Mouse (Mus musculus) kidney, postnatal 0 days (tissue): ENCODE data around the gene Lctl. TPM values are rescaled to one million over a fixed set of nuclear protein-coding genes. Genes with fewer than 3 reads are reported as not detected.

Experiments used
- ATAC-seq: fragments of 200-750 bp; cut with Nextera tagmentation; replicated peaks from 2 replicates; pipeline ENCODE4 v1.8.0; 2017; ENCODE audit warnings: low read depth, moderate number of reproducible peaks, moderate TSS enrichment, moderate library complexity; ENCODE audit not compliant: low FRiP score
- DNase-seq: peaks from one replicate; pipeline ENCODE4 v3.0.0-alpha.2; 2016; ENCODE audit warnings: low spot score
- H3K27ac ChIP-seq: fragments of 300-500 bp; sonication (generic); 2 replicates; pipeline ENCODE4 v1.5.1; 2014; ENCODE audit warnings: mild to moderate bottlenecking
- H3K27me3 ChIP-seq: fragments of 300-500 bp; sonication (generic); 2 replicates; pipeline ENCODE4 v1.6.1; 2014; ENCODE audit warnings: low read length, mixed read lengths; ENCODE audit not compliant: insufficient read depth
- H3K36me3 ChIP-seq: fragments of 300-500 bp; sonication (generic); 2 replicates; pipeline ENCODE4 v1.6.1; 2014; ENCODE audit warnings: low read length, mixed read lengths; ENCODE audit not compliant: insufficient read depth
- H3K4me1 ChIP-seq: fragments of 300-500 bp; sonication (generic); replicated peaks from 2 replicates; pipeline ENCODE4 v1.6.1; 2014; ENCODE audit warnings: antibody characterized with exemption, low read length, mixed read lengths; ENCODE audit not compliant: insufficient read depth
- H3K4me2 ChIP-seq: fragments of 300-500 bp; sonication (generic); 2 replicates; pipeline ENCODE4 v1.6.1; 2014; ENCODE audit warnings: mild to moderate bottlenecking, low read length, moderate library complexity, mixed read lengths
- H3K4me3 ChIP-seq: fragments of 300-500 bp; sonication (generic); replicated peaks from 2 replicates; pipeline ENCODE4 v1.5.1; 2014; ENCODE audit warnings: low read depth, low read length
- H3K9ac ChIP-seq: fragments of 300-500 bp; sonication (generic); 2 replicates; pipeline ENCODE4 v1.6.1; 2014; ENCODE audit warnings: low read depth, low read length
- H3K9me3 ChIP-seq: fragments of 300-500 bp; sonication (generic); replicated peaks from 2 replicates; pipeline ENCODE4 v1.6.1; 2016; ENCODE audit warnings: low read length, inconsistent platforms, mixed read lengths
- CTCF ChIP-seq: IDR thresholded peaks from 2 replicates; pipeline ENCODE4 v1.5.1; 2016; ENCODE audit warnings: antibody characterized with exemption, low read depth, mild to moderate bottlenecking, moderate library complexity
- WGBS: fragments of 180-500 bp; shearing (Covaris S2); extraction: QIAGEN DNeasy Blood & Tissue Kit; methylation state at CpG from one replicate; pipeline ENCODE4 v1.1.7; 2014; 5-methylcytosine and 5-hydroxymethylcytosine counted together
- polyA plus RNA-seq: library from polyadenylated mRNA; unstranded; fragments of >200 nt; fragmentation: Nextera tagmentation; extraction: Ambion mirVana; gene quantifications from 2 replicates; pipeline ENCODE4 v1.2.1, GENCODE M21; 2015

Lctl gene
- polyA plus RNA-seq, 1 experiment from 2014 or later: 0.29 TPM

DNA sequence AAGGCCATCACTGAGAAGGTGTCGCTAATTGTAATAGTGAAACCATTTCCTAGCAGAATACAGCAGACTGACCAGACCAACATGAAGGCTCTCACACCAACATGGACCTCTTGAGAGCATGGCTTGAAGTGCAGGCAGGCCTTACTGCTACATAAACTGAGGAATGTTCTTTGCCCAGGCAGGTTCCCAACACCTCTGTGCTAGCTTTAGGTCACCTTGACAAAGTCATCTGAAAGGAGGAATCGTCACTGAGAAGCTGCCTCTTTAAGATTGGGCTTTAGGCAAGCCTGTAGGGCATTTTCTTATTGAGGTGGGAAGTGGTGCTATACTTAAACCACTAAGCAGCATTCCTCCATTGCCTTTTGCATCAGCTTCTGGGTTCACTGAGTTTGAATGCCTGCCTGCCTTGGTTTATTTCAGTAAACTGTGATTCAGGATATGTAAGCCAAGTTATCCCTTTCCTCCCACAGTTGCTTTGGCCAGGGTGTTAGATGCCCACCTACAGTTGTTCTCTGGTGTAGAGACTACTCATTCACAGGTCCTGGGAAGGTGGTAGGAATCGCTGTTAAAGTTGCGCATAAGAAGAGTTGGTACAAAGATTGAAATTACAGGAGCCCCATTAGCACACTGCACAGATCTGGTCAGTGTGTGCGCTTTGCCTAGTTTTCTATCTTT lies 67.4 kb downstream of the Lctl start:
- Histone ChIP-seq H3K36me3 (peaks cover 30% of the 10 kb centered on the region), H3K27me3 (no peaks in the 10 kb centered on the region)

More for the DNA sequence above, 67.4 kb downstream of the Lctl start:
- peaks cover 4% of the 10 kb centered on the region; the same call in 1 of the 2 replicates for H3K4me1 ChIP-seq
- no peak for TF ChIP-seq CTCF
- no peak overlapping the region for H3K27ac ChIP-seq
- H3K4me2 ChIP-seq: no peak overlapping the region
- H3K4me3 ChIP-seq: no peak overlapping the region
- ATAC-seq: no peak
- no peak for DNase-seq
- H3K9ac ChIP-seq: no peak overlapping the region
- 93% methylated on average over 5 of the region's 5 CpGs for WGBS
- no peaks in the 10 kb centered on the region for H3K9me3 ChIP-seq

Other genes starting within 250 kb of the Lctl start
- 7.2 and 10.6 TPM in 2 replicates for gene Smad6, start 95.1 kb upstream of the Lctl start, polyA plus RNA-seq
- 7.5 and 8.6 TPM in 2 replicates for gene Zwilch, start 56.0 kb downstream of the Lctl start, polyA plus RNA-seq
- 1,162 and 1,196 TPM in 2 replicates for gene Rpl4, start 56.2 kb downstream of the Lctl start, polyA plus RNA-seq
- gene Snapc5, start 62.1 kb downstream of the Lctl start, polyA plus RNA-seq: 25.8 and 29.6 TPM in 2 replicates
- gene Uchl4, start 118.1 kb downstream of the Lctl start, polyA plus RNA-seq: 1.3 and 2.0 TPM in 2 replicates
- 81.6 and 82.7 TPM in 2 replicates for gene Map2k1, start 136.5 kb downstream of the Lctl start, polyA plus RNA-seq
- gene Tipin, start 164.4 kb downstream of the Lctl start, polyA plus RNA-seq: 168 and 193 TPM in 2 replicates
- gene Dis3l, start 224.1 kb downstream of the Lctl start, polyA plus RNA-seq: 13.9 and 14.5 TPM in 2 replicates